Mouse (Mus musculus) testis, adult 2 months (tissue): ENCODE measurements around the gene Frem3. TPM values are rescaled to one million over a fixed set of nuclear protein-coding genes. Genes with fewer than 3 reads are reported as not detected.

Experiments used
- H3K27ac ChIP-seq: fragments of 200-500 bp; 2 replicates; pipeline ENCODE4 v1.5.1; 2012; ENCODE audit warnings: low read depth, low read length; ENCODE audit not compliant: control insufficient read depth, insufficient read depth
- H3K27me3 ChIP-seq: fragments of 200-500 bp; 2 replicates; pipeline ENCODE4 v1.6.1; 2012; ENCODE audit warnings: mild to moderate bottlenecking, low read length, moderate library complexity; ENCODE audit not compliant: control insufficient read depth, insufficient read depth
- H3K36me3 ChIP-seq: fragments of 200-500 bp; 2 replicates; pipeline ENCODE4 v1.6.1; 2012; ENCODE audit warnings: mild to moderate bottlenecking, low read length; ENCODE audit not compliant: control insufficient read depth, insufficient read depth
- H3K4me1 ChIP-seq: fragments of 200-500 bp; 2 replicates; pipeline ENCODE4 v1.6.1; 2012; ENCODE audit warnings: low read length; ENCODE audit not compliant: control insufficient read depth, insufficient read depth
- H3K4me3 ChIP-seq: fragments of 200-500 bp; 2 replicates; pipeline ENCODE4 v1.5.1; 2012; ENCODE audit warnings: low read depth, mild to moderate bottlenecking, low read length, moderate library complexity, mixed read lengths; ENCODE audit not compliant: control insufficient read depth
- CTCF ChIP-seq: fragments of 200-500 bp; IDR thresholded peaks from 2 replicates; pipeline ENCODE4 v1.5.1; 2012; ENCODE audit warnings: low read depth, mild to moderate bottlenecking, inconsistent platforms, low read length, moderate library complexity; ENCODE audit not compliant: control insufficient read depth, insufficient read depth, insufficient replicate concordance
- POLR2A ChIP-seq: fragments of 200-500 bp; IDR thresholded peaks from 2 replicates; pipeline ENCODE4 v1.6.1; 2012; ENCODE audit warnings: low read depth, mild to moderate bottlenecking, inconsistent platforms, low read length, moderate library complexity; ENCODE audit not compliant: control insufficient read depth
- polyA plus RNA-seq: library from polyadenylated mRNA; depleted of rRNA; stranded (reverse); fragments of >200 nt; gene quantifications from 2 replicates; pipeline ENCODE4 v1.2.3, GENCODE M21; 2012

Gene Frem3
- polyA plus RNA-seq, 1 experiment = 0.30 TPM

DNA sequence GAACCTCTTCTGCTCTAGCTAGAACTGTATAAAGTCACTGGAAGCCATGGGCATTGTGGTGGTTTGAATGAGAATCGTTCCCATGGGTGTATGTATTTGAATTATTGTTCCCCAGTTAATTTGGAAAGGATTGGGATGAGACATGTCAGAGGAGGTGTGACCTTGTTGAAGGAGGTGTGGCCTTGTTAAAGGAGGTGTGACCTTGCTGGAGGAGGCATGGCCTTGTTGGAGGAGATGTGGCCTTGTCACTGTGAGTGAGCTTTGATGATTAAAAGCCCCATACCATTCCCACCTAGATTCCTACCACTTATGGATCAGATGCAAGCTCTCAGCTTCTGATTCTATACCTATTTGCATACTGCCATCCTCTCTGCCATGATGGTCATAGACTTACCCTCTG, 31.8 kb upstream of the Frem3 start:
- TF ChIP-seq CTCF (no peak), POLR2A (no peak)
- Histone ChIP-seq H3K4me3 (no peak overlapping the region), H3K36me3 (no peaks in the 10 kb centered on the region), H3K27me3 (no peaks in the 10 kb centered on the region), H3K27ac (no peak overlapping the region), H3K4me1 (no peaks in the 10 kb centered on the region)

DNA sequence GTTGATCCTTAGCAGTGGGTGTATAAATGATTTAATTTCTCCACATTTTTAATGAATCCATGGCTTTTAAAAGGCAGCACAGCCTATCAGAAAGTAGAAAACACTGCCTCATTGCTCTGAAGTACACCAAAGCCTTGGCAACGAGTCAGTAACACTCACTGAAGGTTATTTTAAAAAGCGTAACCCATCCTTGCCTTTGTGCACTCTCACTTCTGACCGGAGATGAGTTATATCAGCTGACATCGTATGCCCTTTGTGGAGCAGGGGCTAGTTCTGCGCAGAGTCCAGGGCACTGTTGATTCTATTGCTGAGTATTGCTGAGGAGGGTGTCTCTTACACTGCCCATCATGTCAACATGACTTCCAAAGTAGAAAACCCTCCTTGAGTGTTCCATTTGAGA, 18.3 kb upstream of the Frem3 start:
- no peak for TF ChIP-seq POLR2A
- TF ChIP-seq CTCF = no peak
- Histone ChIP-seq H3K27me3 (no peaks in the 10 kb centered on the region), H3K36me3 (no peaks in the 10 kb centered on the region), H3K4me3 (no peak overlapping the region), H3K4me1 (no peaks in the 10 kb centered on the region), H3K27ac (no peak overlapping the region)

DNA sequence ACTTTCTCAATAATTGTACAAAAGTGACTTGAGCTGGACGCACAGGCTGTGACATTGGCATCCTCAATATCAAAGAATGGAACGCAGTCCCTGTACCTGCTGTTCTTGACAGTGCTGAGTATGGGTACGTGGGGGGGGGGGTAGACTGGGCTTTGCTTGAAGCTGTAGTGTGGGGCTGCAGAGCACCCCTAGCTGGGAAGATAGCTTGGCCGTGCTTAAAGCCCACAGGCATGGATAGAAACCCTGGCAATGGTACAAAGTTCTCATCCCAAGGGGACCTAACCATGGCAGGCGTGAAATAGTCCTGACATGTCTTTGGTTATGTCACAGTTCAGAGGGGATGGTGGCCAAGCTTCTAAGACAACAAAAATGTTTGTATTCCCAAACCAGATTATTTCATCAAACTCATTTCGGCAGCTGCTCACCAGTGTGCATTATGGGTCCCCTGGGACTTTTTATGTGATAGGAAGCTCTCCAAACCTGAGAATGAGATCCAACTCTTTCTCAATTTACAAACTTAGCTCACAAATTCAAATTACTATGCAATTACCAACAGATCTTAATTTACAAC, 10.2 kb upstream of the Frem3 start:
- Histone ChIP-seq H3K36me3 (no peaks in the 10 kb centered on the region), H3K27me3 (no peaks in the 10 kb centered on the region), H3K4me1 (peaks cover 4% of the 10 kb centered on the region), H3K27ac (no peak overlapping the region), H3K4me3 (peak overlapping the region; percentile 75)
- TF ChIP-seq CTCF = no peak
- TF ChIP-seq POLR2A = no peak

DNA sequence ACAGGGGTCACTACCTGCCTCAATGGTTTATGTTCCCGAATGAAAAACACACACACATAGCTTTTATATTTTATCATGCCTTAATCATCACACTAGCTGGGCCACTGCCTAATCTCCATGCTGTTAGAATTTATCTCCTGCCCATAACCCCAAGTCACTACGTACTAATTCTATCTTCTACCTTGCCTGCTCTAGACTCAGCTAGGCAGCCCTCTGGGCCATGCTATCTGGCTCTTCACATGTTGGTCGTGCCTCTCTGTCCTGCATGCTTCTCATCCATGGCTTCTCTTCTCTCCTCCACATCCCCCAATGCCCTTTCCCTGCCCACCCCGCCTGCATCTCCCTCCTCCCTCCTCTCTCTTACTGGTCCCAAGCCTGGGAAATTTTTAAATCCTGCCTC, 9.0 kb upstream of the Frem3 start:
- no peaks in the 10 kb centered on the region for H3K36me3 ChIP-seq
- H3K27ac ChIP-seq = no peak overlapping the region
- peaks cover 4% of the 10 kb centered on the region for H3K4me1 ChIP-seq
- no peak overlapping the region; the same call in 1 of the 2 replicates for H3K4me3 ChIP-seq
- H3K27me3 ChIP-seq = no peaks in the 10 kb centered on the region
- TF ChIP-seq CTCF = no peak
- no peak for TF ChIP-seq POLR2A

DNA sequence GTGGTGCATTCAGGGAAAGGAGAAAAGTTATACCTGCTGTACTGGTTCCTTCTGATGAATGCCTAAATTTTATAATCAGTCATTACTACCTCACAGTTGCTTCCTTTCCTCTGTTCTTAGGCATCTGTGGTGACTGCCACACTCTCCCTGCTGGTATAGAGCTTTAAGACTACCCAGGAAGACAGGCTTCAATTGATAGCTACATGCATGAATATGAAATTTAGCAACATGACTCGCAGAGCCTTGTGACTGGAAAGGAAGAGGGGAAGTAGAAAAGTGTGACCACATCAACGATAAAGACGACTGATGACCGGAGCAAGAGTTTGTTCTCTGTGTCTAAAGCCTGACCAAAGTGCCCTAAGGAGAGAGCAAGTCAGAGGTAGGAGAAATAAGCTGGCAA, 3.8 kb upstream of the Frem3 start:
- Histone ChIP-seq H3K4me1 (peaks cover 2% of the 10 kb centered on the region; the same call in 1 of the 2 replicates), H3K36me3 (no peaks in the 10 kb centered on the region), H3K27ac (no peak overlapping the region), H3K27me3 (no peaks in the 10 kb centered on the region), H3K4me3 (no peak overlapping the region)
- TF ChIP-seq CTCF = no peak
- no peak for TF ChIP-seq POLR2A

DNA sequence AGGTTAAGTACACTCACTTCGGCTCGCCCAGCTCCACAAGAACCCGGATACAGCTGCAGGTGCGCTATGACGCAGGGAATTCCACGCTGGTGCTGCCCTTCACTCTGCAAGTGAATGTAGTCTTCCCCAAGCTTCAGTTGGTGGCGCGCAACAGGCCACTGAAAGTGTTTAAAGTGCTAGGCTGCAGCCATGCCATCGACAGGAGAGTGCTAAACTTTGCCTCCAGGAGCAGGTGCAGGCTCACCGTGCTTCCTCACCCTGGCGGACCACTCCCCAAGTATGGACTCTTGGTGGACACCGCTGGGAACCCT, 516 bp downstream of the Frem3 start:
- Histone ChIP-seq H3K4me3 (no peak overlapping the region), H3K4me1 (peaks cover 2% of the 10 kb centered on the region; the same call in 1 of the 2 replicates), H3K36me3 (no peaks in the 10 kb centered on the region), H3K27me3 (no peaks in the 10 kb centered on the region), H3K27ac (no peak overlapping the region)
- TF ChIP-seq POLR2A (no peak), CTCF (no peak)

DNA sequence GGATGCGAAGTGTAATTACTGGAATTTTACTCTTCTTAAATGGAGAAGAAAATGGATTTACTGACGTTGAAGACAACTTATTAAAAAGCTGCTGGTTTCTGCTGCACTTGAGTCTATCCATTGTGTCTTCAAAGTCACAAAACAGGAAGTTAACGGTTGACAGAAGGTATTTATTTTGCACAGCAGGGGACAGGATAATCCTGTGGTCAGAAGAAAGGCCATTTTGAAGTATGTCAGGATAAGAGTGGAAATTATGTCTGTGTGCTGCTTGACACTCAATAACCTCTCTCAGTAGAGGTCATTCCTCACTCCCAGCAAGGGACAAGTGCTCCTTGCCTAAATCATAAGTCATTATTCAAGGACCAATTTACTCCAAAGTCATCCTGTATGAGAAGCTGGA, 8.9 kb downstream of the Frem3 start:
- Histone ChIP-seq H3K36me3 (no peaks in the 10 kb centered on the region), H3K27me3 (no peaks in the 10 kb centered on the region), H3K4me3 (no peak overlapping the region), H3K4me1 (peaks cover 2% of the 10 kb centered on the region; the same call in 1 of the 2 replicates), H3K27ac (no peak overlapping the region)
- TF ChIP-seq CTCF (no peak), POLR2A (no peak)

DNA sequence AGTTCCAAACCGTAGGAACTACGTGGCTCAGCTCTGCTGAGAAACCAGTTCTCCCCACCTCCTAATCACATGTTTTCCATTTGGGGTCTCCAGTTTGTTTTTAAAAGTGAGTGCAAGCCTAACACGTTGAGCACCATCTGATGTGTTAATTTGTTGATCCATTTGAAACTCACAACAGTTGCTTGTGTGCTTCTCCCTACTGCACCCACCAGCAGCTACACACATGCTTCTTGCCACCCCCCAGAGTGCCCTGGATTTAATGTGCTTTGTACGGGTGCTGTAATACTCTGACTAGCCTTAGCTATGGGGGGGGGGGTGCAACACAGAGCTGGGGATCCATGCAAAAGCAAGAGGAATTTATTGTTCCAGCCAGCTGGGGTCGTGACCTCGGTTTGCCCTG, 36.5 kb downstream of the Frem3 start:
- H3K27me3 ChIP-seq = no peaks in the 10 kb centered on the region
- no peaks in the 10 kb centered on the region for H3K36me3 ChIP-seq
- H3K4me3 ChIP-seq = no peak overlapping the region
- TF ChIP-seq CTCF = no peak
- TF ChIP-seq POLR2A = no peak
- no peaks in the 10 kb centered on the region for H3K4me1 ChIP-seq
- no peak overlapping the region for H3K27ac ChIP-seq
